28 mouse cellular contexts compared by ENCODE assay signal in the genomic region with DNA sequence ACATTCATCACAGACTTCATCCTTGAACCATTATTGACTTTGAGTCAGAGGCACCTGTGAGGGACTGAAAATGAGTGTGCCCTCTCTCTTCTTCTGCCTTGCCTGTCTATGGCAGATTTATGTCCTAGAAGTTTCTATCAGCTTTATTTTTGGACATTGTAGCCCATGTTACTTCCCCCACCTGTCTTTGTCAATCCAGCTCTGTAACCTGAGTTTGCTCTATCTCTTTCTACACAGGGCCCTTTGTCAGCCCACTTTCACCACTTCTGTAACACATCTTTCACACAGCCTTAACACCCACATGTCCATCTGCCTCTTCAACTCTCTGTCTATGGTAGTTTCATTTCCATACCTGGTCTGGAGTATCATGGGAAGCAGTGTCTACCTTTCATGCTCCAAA.
"Had no signal": no experiment of that assay in that cellular context is flagged by ENCODE, and none has a peak within 500 bp of the region (broad histone marks: within the 10 kb centered on the region; RNA-seq: fewer than 3 reads in every experiment).

No protein-coding gene starts in this region.

- H3K4me3 ChIP-seq: gastrocnemius, adult 2 months; heart, adult 2 months; heart, embryonic 13.5 days; heart, embryonic 15.5 days; hindbrain, embryonic 10.5 days; hindbrain, embryonic 12.5 days; intestine, embryonic 15.5 days; kidney, embryonic 15.5 days; limb, embryonic 13.5 days; limb, embryonic 15.5 days; liver, embryonic 12.5 days had no signal

- H3K4me2 ChIP-seq: heart, embryonic 11.5 days; heart, embryonic 13.5 days; heart, embryonic 15.5 days; hindbrain, embryonic 12.5 days; hindbrain, embryonic 14.5 days; intestine, embryonic 15.5 days; kidney, embryonic 15.5 days; limb, embryonic 13.5 days; limb, embryonic 15.5 days; liver, embryonic 12.5 days had no signal

- H3K27ac ChIP-seq: gastrocnemius, adult 2 months; heart, adult 2 months; heart, embryonic 13.5 days; heart, embryonic 15.5 days; hindbrain, embryonic 10.5 days; hindbrain, embryonic 12.5 days; hindbrain, embryonic 14.5 days; intestine, embryonic 15.5 days; kidney, embryonic 15.5 days; kidney, postnatal 0 days; limb, embryonic 13.5 days; limb, embryonic 15.5 days; liver, embryonic 12.5 days; liver, embryonic 14.5 days had no signal

- DNase-seq: gastrocnemius, adult 2 months; gastrocnemius, postnatal 10 days; gastrocnemius, postnatal 25 days; heart, adult 2 months; heart, postnatal 4 days; kidney, adult 18-20 months; kidney, adult 9 months; kidney, postnatal 14 days; kidney, postnatal 36 days; layer of hippocampus, adult 9-11 months; layer of hippocampus, postnatal 36 days; left cerebral cortex, postnatal 4 days had no signal

- H3K9me3 ChIP-seq: heart, embryonic 13.5 days; heart, embryonic 15.5 days; hindbrain, embryonic 10.5 days; hindbrain, embryonic 12.5 days; intestine, embryonic 15.5 days; kidney, embryonic 15.5 days; limb, embryonic 13.5 days; limb, embryonic 15.5 days; liver, embryonic 12.5 days had no signal

- H3K36me3 ChIP-seq: heart, embryonic 13.5 days; heart, embryonic 15.5 days; hindbrain, embryonic 10.5 days; hindbrain, embryonic 12.5 days; intestine, embryonic 15.5 days; kidney, embryonic 15.5 days; limb, embryonic 13.5 days; limb, embryonic 15.5 days; liver, embryonic 12.5 days had no signal

- H3K27me3 ChIP-seq: heart, embryonic 13.5 days; heart, embryonic 15.5 days; hindbrain, embryonic 12.5 days; intestine, embryonic 15.5 days; kidney, embryonic 15.5 days; limb, embryonic 13.5 days; limb, embryonic 15.5 days; liver, embryonic 12.5 days had no signal

- H3K9ac ChIP-seq: heart, embryonic 13.5 days; heart, embryonic 15.5 days; hindbrain, embryonic 12.5 days; hindbrain, embryonic 14.5 days; intestine, embryonic 15.5 days; kidney, embryonic 15.5 days; limb, embryonic 13.5 days; limb, embryonic 15.5 days; liver, embryonic 12.5 days; liver, embryonic 14.5 days had no signal

- H3K4me1 ChIP-seq: hindbrain, embryonic 12.5 days; intestine, embryonic 15.5 days; kidney, embryonic 15.5 days; liver, embryonic 12.5 days had no signal

- ATAC-seq: hindbrain, embryonic 16.5 days; inflammation-experienced regulatory T-cells, adult 6 months; intestine, embryonic 15.5 days; intestine, postnatal 0 days; liver, embryonic 12.5 days had no signal
